Mouse (Mus musculus) naive thymus-derived CD4-positive, alpha-beta T cell, adult 2 months (primary cell): Measurements from ENCODE around the gene BC052040.

Experiments used
- DNase-seq: peaks from one replicate; pipeline ENCODE4 v3.0.0-alpha.2; 2011; ENCODE audit warnings: low read depth

The BC052040 gene

GRCm38 (mm10) chr2:115581241-115581988 is at the start of gene BC052040:
Gene BC052040, plus strand, starts transcription at chr2:115581716.
- DNase-seq = peak; percentile 95

GRCm38 (mm10) chr2:115538009-115538690 is 43.4 kb upstream of the BC052040 start:
- DNase-seq = no peak

GRCm38 (mm10) chr2:115538691-115539283 is 42.7 kb upstream of the BC052040 start:
- DNase-seq = no peak

GRCm38 (mm10) chr2:115539731-115540130 is 41.8 kb upstream of the BC052040 start:
- DNase-seq = no peak

DNA sequence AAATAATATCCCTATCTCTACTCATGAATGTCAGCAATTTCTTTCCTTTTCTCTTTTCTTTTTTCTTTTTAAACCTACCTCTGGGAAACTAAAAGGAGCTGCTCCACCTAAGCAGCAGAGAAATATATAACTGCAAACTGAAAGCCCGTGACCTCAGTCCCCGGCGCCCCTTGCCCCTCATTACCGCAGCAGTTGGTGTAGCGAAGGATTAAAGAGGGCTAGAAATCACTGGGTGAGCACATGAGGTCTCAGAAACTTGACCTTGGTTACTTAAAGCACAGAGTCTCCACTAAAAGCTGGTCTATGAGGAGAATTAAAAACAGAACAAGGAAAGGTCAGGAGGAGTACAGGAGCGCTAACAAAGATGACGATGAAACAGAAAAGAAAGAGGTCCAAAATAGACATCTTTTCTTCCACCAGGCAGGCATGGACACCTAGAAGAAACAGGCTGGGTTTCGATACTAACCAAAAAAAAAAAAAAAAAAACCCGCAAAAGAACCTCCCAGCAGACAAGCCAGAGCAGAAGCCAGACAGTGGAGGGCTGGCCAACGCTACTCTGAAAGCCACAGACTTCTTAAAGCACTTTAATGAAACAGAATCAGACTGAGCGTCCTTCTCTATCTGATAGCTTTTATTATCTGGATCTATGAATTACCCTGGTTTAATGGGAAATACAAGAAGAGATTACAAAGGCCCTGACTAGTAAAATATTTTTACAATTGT is 39.0 kb upstream of the BC052040 start:
- DNase-seq = no peak

DNA sequence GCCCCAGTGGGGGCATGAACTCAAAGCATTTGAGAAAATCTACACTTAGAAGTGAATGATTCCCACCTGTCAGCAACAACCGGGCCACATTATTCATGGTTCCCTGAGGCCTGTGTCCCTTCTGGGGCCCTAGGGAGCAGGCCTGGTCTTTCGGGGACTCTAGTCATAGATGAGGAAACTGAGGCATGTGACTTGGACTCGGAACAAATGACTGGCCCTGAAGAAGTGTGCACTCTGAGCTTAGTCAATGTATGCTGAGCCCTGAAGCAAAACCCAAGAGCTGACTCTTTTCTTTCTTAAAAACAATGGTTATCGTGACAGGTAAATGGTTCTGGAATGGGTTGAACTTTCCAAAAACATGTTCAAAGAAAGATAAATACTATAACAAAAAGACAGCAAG is 38.3 kb upstream of the BC052040 start:
- DNase-seq = no peak

DNA sequence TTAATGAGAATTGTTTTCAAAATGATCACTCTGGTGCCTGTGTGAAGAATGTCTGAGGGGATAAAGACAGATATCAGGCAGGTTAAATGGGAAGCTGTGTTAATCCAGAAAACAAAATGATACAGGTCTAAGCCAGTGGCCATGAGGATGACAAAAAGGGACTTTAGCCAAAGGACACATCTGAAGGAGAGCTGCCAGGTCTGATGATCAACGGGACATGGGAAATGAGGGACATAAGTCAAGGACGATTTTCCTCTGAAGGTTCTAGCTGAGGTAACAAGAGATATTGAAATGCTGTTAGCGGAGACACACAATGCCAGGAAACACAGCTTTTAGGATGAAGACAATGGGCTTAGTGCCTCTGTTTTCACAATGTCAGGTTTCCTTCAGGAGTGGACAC is 29.6 kb upstream of the BC052040 start:
- no peak for DNase-seq

- no peak for DNase-seq
These were observed 19.2 kb upstream of the BC052040 start for GRCm38 (mm10) chr2:115562155-115562827.

- no peak for DNase-seq
These were observed 18.0 kb upstream of the BC052040 start for GRCm38 (mm10) chr2:115563436-115564093.

GRCm38 (mm10) chr2:115571996-115572395 is 9.5 kb upstream of the BC052040 start:
- no peak for DNase-seq

DNA sequence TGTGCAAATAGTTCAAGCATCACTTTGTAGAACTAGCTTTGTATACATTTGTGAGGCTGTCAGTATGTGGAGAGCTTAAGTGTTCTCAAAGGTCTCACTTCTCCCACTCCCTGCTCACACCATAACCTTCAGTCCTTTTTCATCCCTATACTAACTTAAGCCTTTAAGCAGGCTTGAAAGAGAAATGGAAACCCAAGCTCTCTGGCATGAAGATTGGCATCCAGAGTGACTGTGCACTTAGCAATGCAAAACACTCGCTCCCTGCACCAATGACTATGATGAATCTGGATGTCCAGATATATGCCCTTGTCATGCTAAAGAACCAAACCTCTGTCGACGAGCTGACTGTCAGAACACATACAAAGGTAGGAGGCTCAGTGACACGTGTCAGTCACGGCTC is 6.7 kb upstream of the BC052040 start:
- DNase-seq = no peak

- no peak for DNase-seq
These were observed 2.2 kb upstream of the BC052040 start for GRCm38 (mm10) chr2:115579171-115579900.

DNA sequence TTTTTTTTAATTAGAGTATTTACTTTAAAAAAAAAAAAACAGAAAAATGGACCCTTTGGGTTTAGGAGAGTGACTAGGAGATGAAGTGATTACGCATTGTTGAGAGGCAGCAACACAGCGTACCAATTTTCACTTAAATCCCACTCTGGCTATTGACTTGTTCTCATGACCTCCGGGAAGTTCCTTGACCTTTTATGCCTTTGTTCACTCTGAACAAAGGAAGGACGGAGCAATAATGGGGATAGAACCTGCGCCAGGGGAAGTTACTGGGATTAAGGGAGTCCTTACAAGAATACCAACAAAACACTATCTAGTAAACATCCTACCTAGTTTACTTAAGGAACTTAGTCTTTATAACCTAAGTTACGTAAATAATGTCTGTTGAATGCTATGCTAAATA is 1.5 kb upstream of the BC052040 start:
- DNase-seq = no peak

- no peak for DNase-seq
These were observed 583 bp downstream of the BC052040 start for GRCm38 (mm10) chr2:115581989-115582608.

- no peak for DNase-seq
These were observed 2.3 kb downstream of the BC052040 start for GRCm38 (mm10) chr2:115583776-115584175.

DNA sequence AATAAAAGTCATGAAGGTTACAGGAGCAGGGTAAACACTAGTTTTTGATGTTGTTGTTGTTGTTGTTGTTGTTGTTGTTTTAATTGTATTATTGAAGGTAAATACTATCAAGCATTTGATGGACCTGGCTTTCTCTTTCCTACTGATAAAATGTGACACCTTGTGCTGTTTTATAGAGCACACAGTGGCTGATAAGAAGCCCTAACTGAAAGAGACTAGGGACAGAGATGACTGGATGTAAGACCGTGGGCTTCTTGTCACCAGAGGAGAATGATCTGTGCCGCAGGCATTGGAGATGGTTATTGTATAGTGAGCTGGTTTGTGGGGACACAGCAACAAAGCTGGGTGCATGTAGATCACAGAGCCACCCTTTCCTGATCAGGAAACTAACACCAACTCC is 9.1 kb downstream of the BC052040 start:
- no peak for DNase-seq

DNA sequence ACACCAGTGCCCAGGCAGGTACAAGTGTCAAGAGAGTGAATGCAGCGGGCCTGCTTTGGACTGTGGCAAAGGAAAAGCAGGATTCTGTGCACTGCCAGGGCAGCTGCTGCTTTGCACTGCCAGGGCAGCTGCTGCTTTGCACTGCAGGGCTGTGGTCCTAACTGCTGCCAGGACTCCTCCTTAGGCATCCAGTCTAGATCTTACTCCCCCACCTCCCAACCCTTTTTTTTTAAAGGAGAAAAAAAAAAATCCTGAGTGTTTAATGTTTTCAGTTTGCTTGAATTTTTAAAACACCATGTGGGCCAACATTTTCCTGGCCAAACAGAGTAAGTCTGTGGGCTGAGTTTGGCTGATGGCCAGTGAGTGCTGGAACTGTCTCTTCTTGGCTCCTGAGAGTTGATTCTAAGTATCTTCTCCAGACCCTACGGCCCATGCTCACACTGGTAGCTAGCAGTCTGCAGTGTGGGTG is 11.2 kb downstream of the BC052040 start:
- no peak for DNase-seq

- no peak for DNase-seq
These were observed 15.5 kb downstream of the BC052040 start for GRCm38 (mm10) chr2:115597017-115597416.

- no peak for DNase-seq
These were observed 16.8 kb downstream of the BC052040 start for GRCm38 (mm10) chr2:115598266-115598665.

GRCm38 (mm10) chr2:115600724-115601123 is 19.2 kb downstream of the BC052040 start:
- no peak for DNase-seq
